Mouse (Mus musculus): ENCODE data around the gene Eno2. TPM values are rescaled to one million over a fixed set of nuclear protein-coding genes. Genes with fewer than 3 reads are reported as not detected.

Eno2 gene
- total RNA-seq (2014; rRNA removed) (221 and 267 TPM in 2 replicates), polyA plus RNA-seq (2015; fragmentation: Nextera tagmentation; extraction: Ambion mirVana) (175 and 189 TPM in 2 replicates)

DNA sequence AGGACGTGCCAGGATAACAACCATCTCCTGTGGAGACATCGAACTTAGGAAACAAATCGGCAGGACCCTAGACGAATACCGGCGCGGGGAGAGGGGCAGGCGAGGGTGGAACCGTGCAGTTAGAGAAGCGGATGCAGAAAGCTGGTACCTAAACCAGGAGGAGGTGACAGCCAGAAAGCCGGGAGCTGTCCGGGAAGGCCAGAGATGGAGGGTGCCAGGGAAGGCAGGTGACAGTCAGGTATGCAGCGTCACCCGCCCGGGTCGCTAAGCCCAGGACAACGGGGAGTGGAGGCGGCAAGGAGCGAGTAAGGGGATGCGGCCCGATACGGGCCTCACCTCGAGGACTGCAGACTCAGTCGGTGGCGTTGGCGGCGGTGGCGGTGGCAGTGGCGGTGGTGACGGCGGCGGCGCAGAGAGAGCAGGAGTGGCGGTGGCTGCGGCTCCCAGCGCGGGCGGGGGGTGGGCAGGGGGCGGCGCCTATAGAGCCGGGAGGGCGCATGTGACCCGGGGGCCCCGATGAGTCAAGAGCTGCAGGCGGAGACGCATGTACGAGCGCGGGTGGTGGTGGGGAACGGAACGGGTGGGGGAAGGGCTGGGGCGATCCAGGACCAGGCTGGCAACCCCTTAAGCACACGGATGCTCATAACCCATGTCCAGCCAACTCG, at the start of gene Eno2:
Eno2 (minus strand) TSS at position 573 of the 665 bp plus-strand sequence.
- no peak for TF ChIP-seq CTCF (IDR thresholded peaks at IDR 0.05)
- H3K27me3 ChIP-seq (ENCODE audit: insufficient read depth, low read length): no peaks in the 10 kb centered on the region
- peak within 1 kb of the TSS; percentile 76 for H3K9ac ChIP-seq (replicated peaks; ENCODE audit: low read length, poor library complexity, severe bottlenecking)
- H3K4me3 ChIP-seq (ENCODE audit: low read depth, low read length): peak within 1 kb of the TSS; percentile 53
- ATAC-seq (ENCODE audit: low FRiP score) (peak; percentile 89), DNase-seq (ENCODE audit: low spot score) (peak; percentile 82)
- WGBS: 1% methylated on average over 53 of the region's 54 CpGs
- H3K4me1 ChIP-seq (ENCODE audit: insufficient read depth, low read length): peaks cover 15% of the 10 kb centered on the region; the same call in 1 of the 2 replicates
- peak within 1 kb of the TSS; percentile 60 for H3K27ac ChIP-seq (ENCODE audit: low read depth, low read length)
- peak within 1 kb of the TSS; percentile 75 for H3K4me2 ChIP-seq (ENCODE audit: low read depth, low read length, poor library complexity, severe bottlenecking)
- H3K36me3 ChIP-seq (ENCODE audit: insufficient read depth, low read length): 0 out of 2 replicates have a peak, but pooled peaks cover 2% of the 10 kb centered on the region
- no peaks in the 10 kb centered on the region for H3K9me3 ChIP-seq (ENCODE audit: low read length)

DNA sequence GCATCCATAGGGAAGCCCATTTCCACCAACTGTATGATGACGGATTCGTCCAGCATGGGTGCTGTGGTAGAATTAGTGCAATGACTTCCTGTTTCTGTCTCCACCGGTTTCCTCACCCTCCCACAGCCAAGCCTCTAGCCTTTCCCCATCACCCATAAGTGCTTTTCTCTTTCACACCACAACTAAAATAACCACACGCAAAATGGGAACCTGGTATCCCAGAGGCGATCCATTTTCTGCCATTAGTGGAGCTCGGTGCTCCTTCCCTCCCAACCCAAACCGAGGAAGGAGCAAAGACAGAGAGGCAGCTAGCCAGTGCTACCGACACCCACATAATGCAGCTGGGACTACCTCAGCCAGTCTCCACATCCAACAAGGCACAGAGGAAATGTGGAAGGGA, 48.5 kb upstream of the Eno2 start:
- Histone ChIP-seq H3K4me3 (ENCODE audit: low read depth, low read length) (no peak overlapping the region), H3K9me3 (ENCODE audit: low read length) (no peaks in the 10 kb centered on the region), H3K4me1 (ENCODE audit: insufficient read depth, low read length) (peaks cover 5% of the 10 kb centered on the region), H3K27me3 (ENCODE audit: insufficient read depth, low read length) (no peaks in the 10 kb centered on the region), H3K4me2 (ENCODE audit: low read depth, low read length, poor library complexity, severe bottlenecking) (no peak overlapping the region), H3K9ac (replicated peaks; ENCODE audit: low read length, poor library complexity, severe bottlenecking) (no peak overlapping the region), H3K27ac (ENCODE audit: low read depth, low read length) (no peak overlapping the region), H3K36me3 (ENCODE audit: insufficient read depth, low read length) (peaks cover 70% of the 10 kb centered on the region)
- DNase-seq (ENCODE audit: low spot score) (no peak), ATAC-seq (ENCODE audit: low FRiP score) (no peak)
- WGBS: 95% methylated on average over 8 of the region's 8 CpGs
- TF ChIP-seq CTCF (IDR thresholded peaks at IDR 0.05): no peak

GRCm38 (mm10) chr6:124817563-124817962, 48.1 kb upstream of the Eno2 start:
- no peak for DNase-seq (ENCODE audit: low spot score)
- H3K4me3 ChIP-seq (ENCODE audit: low read depth, low read length): no peak overlapping the region

DNA sequence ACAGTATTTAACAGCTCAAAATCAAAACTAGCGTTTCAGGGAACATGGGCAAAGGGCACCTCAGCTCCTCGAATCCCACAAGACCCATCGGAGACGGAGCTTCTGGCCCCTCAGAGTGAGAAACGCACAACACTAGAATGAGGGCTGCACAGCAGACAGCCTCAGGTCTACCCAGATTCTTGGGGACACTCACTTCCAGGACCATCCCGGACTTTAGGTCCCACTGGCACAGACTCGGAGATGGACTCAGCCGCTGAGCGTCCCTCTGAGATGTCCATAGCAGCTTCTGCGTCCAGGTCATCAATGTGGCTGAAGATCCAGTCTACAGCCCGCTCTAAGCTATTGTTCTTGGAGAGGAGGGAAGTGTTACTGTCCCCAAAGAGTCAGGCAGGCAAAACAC, 47.7 kb upstream of the Eno2 start:
- DNase-seq (ENCODE audit: low spot score): no peak
- no peak overlapping the region for H3K4me3 ChIP-seq (ENCODE audit: low read depth, low read length)
- H3K36me3 ChIP-seq (ENCODE audit: insufficient read depth, low read length): peaks cover 63% of the 10 kb centered on the region
- no peak for TF ChIP-seq CTCF (IDR thresholded peaks at IDR 0.05)
- H3K27ac ChIP-seq (ENCODE audit: low read depth, low read length): no peak overlapping the region
- H3K27me3 ChIP-seq (ENCODE audit: insufficient read depth, low read length): no peaks in the 10 kb centered on the region
- H3K4me1 ChIP-seq (ENCODE audit: insufficient read depth, low read length): peaks cover 11% of the 10 kb centered on the region
- no peak for ATAC-seq (ENCODE audit: low FRiP score)
- no peak overlapping the region for H3K4me2 ChIP-seq (ENCODE audit: low read depth, low read length, poor library complexity, severe bottlenecking)
- WGBS: 95% methylated on average over 11 of the region's 11 CpGs
- H3K9ac ChIP-seq (replicated peaks; ENCODE audit: low read length, poor library complexity, severe bottlenecking): no peak overlapping the region
- no peaks in the 10 kb centered on the region for H3K9me3 ChIP-seq (ENCODE audit: low read length)

More at GRCm38 (mm10) chr6:124817563-124817962, 48.1 kb upstream of the Eno2 start:
- ATAC-seq (ENCODE audit: low FRiP score): no peak
- no peak overlapping the region for H3K4me2 ChIP-seq (ENCODE audit: low read depth, low read length, poor library complexity, severe bottlenecking)
- H3K27ac ChIP-seq (ENCODE audit: low read depth, low read length): no peak overlapping the region
- 96% methylated on average over 8 of the region's 8 CpGs for WGBS
- H3K9ac ChIP-seq (replicated peaks; ENCODE audit: low read length, poor library complexity, severe bottlenecking): no peak overlapping the region
- H3K36me3 ChIP-seq (ENCODE audit: insufficient read depth, low read length): peaks cover 66% of the 10 kb centered on the region
- TF ChIP-seq CTCF (IDR thresholded peaks at IDR 0.05): no peak
- no peaks in the 10 kb centered on the region for H3K9me3 ChIP-seq (ENCODE audit: low read length)
- no peaks in the 10 kb centered on the region for H3K27me3 ChIP-seq (ENCODE audit: insufficient read depth, low read length)
- peaks cover 7% of the 10 kb centered on the region for H3K4me1 ChIP-seq (ENCODE audit: insufficient read depth, low read length)

- Histone ChIP-seq H3K4me1 (ENCODE audit: insufficient read depth, low read length) (peaks cover 12% of the 10 kb centered on the region), H3K4me2 (ENCODE audit: low read depth, low read length, poor library complexity, severe bottlenecking) (no peak overlapping the region), H3K9ac (replicated peaks; ENCODE audit: low read length, poor library complexity, severe bottlenecking) (no peak overlapping the region), H3K27me3 (ENCODE audit: insufficient read depth, low read length) (no peaks in the 10 kb centered on the region), H3K9me3 (ENCODE audit: low read length) (no peaks in the 10 kb centered on the region), H3K36me3 (ENCODE audit: insufficient read depth, low read length) (peaks cover 63% of the 10 kb centered on the region), H3K4me3 (ENCODE audit: low read depth, low read length) (no peak overlapping the region), H3K27ac (ENCODE audit: low read depth, low read length) (no peak overlapping the region)
- TF ChIP-seq CTCF (IDR thresholded peaks at IDR 0.05): no peak
- DNase-seq (ENCODE audit: low spot score) (no peak), ATAC-seq (ENCODE audit: low FRiP score) (no peak)
- WGBS: 92% methylated on average over 4 of the region's 4 CpGs
Measured at GRCm38 (mm10) chr6:124816611-124817010, 47.1 kb upstream of the Eno2 start.

All from midbrain, postnatal 0 days (tissue).